Comparison of ENCODE assay signal across 24 mouse cellular contexts in the genomic region with DNA sequence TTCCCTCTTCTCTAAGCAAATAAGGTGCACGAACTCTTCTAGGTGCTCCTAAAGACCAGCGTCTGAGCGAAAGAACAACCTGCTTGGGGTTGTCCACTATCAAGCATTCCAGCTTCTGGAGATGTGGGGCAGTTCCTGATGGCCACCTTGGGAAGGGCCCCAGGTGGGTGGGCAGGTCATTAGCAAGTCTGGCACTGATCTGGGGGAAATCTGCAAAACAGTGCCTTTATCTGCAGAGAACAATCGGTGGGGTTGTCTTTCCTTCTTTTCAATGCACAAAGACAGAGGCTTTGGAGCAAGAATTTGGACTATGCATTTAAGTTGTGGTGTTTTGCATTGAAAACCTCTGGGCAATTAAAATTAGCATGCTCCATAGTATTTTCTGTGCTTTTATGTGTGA. TPM values are rescaled to one million over a fixed set of nuclear protein-coding genes. Genes with fewer than 3 reads are reported as not detected.
DNase-seq lines count a peak whose midpoint lies in the region; ATAC-seq and TF ChIP-seq lines count a peak whose summit lies in the region.
"Had no signal": no experiment of that assay in that cellular context is flagged by ENCODE, and none has a peak within 500 bp of the region (broad histone marks: within the 10 kb centered on the region; RNA-seq: fewer than 3 reads in every experiment).

No protein-coding gene starts in this region.

- H3K27ac ChIP-seq in limb, embryonic 12.5 days = no peak overlapping the region
- no peak overlapping the region for H3K27ac ChIP-seq in limb, embryonic 10.5 days
- 0 out of 2 replicates have a peak overlapping the region, but pooled peaks have one; percentile 84 for H3K27ac ChIP-seq in neural tube, embryonic 13.5 days (replicated peaks)
- H3K27ac ChIP-seq in cerebellum, adult 2 months (ENCODE audit: insufficient read depth, low read length) = no peak overlapping the region
- H3K27ac ChIP-seq: heart, adult 2 months; left cerebral cortex, adult 2 months; liver, embryonic 12.5 days; stomach, postnatal 0 days had no signal

- H3K27me3 ChIP-seq in limb, embryonic 12.5 days = peaks cover 13% of the 10 kb centered on the region
- H3K27me3 ChIP-seq in limb, embryonic 10.5 days (ENCODE audit: low read depth, poor library complexity, severe bottlenecking) = peaks cover 28% of the 10 kb centered on the region
- peaks cover 19% of the 10 kb centered on the region for H3K27me3 ChIP-seq in neural tube, embryonic 13.5 days
- H3K27me3 ChIP-seq in cerebellum, adult 2 months (ENCODE audit: control insufficient read depth, insufficient read depth, low read length) = no peaks in the 10 kb centered on the region

- no peaks in the 10 kb centered on the region for H3K36me3 ChIP-seq in limb, embryonic 12.5 days
- no peaks in the 10 kb centered on the region for H3K36me3 ChIP-seq in limb, embryonic 10.5 days
- H3K36me3 ChIP-seq in neural tube, embryonic 13.5 days = no peaks in the 10 kb centered on the region
- H3K36me3 ChIP-seq: liver, embryonic 12.5 days had no signal

- 30% methylated on average over 4 of the region's 4 CpGs for WGBS in limb, embryonic 12.5 days
- WGBS in limb, embryonic 10.5 days = 29% methylated on average over 4 of the region's 4 CpGs
- WGBS in neural tube, embryonic 13.5 days = 29% methylated on average over 4 of the region's 4 CpGs
- 75% methylated on average over 4 of the region's 4 CpGs for WGBS in cerebellum, adult 2 months

- DNase-seq in limb, embryonic 10.5 days (ENCODE audit: low spot score) = no peak
- peak; percentile 78 for DNase-seq in ES-CJ7 (ENCODE audit: low read depth, low spot score)
- peak; percentile 66 for DNase-seq in ZHBTc4 (ENCODE audit: low read depth, low spot score)
- no peak for DNase-seq in cerebellum, adult 2 months
- DNase-seq: adrenal gland, adult 2 months; cerebellum, adult 9-10 months; heart, adult 2 months; heart, postnatal 36 days; kidney, adult 9 months; kidney, postnatal 36 days; layer of hippocampus, adult 9-11 months; left cerebral cortex, postnatal 4 days; lung, adult 2 months; right cerebral cortex, adult 18-20 months had no signal

- no peak overlapping the region for H3K4me3 ChIP-seq in limb, embryonic 12.5 days (replicated peaks)
- no peak overlapping the region for H3K4me3 ChIP-seq in limb, embryonic 10.5 days
- H3K4me3 ChIP-seq in neural tube, embryonic 13.5 days = no peak overlapping the region
- no peak overlapping the region for H3K4me3 ChIP-seq in cerebellum, adult 2 months (replicated peaks; ENCODE audit: insufficient read depth, low read depth, low read length)
- H3K4me3 ChIP-seq: heart, adult 2 months; left cerebral cortex, adult 2 months; liver, embryonic 12.5 days; megakaryocyte, embryonic 14.5 days had no signal

- H3K4me1 ChIP-seq in limb, embryonic 12.5 days (replicated peaks) = peaks cover 2% of the 10 kb centered on the region; the same call in 1 of the 2 replicates
- 0 out of 2 replicates have a peak, but pooled peaks cover 7% of the 10 kb centered on the region for H3K4me1 ChIP-seq in limb, embryonic 10.5 days
- no peaks in the 10 kb centered on the region for H3K4me1 ChIP-seq in neural tube, embryonic 13.5 days (replicated peaks)
- no peaks in the 10 kb centered on the region for H3K4me1 ChIP-seq in cerebellum, adult 2 months (ENCODE audit: control insufficient read depth, insufficient read depth, low read length)
- H3K4me1 ChIP-seq: liver, embryonic 12.5 days; megakaryocyte, embryonic 14.5 days had no signal

- H3K9ac ChIP-seq in limb, embryonic 12.5 days (replicated peaks) = no peak overlapping the region
- H3K9ac ChIP-seq in neural tube, embryonic 13.5 days = no peak overlapping the region
- H3K9ac ChIP-seq: liver, embryonic 12.5 days had no signal

- H3K4me2 ChIP-seq in limb, embryonic 12.5 days = peak overlapping the region; percentile 55; the same call in 1 of the 2 replicates
- H3K4me2 ChIP-seq in neural tube, embryonic 13.5 days = peak overlapping the region; percentile 54

- no peak for TF ChIP-seq POLR2A in cerebellum, adult 2 months (IDR thresholded peaks at IDR 0.05; ENCODE audit: borderline replicate concordance, insufficient read depth, low read length)

- H3K9me3 ChIP-seq in limb, embryonic 12.5 days = no peaks in the 10 kb centered on the region
- no peaks in the 10 kb centered on the region for H3K9me3 ChIP-seq in limb, embryonic 10.5 days (replicated peaks)
- no peaks in the 10 kb centered on the region for H3K9me3 ChIP-seq in neural tube, embryonic 13.5 days
- H3K9me3 ChIP-seq: liver, embryonic 12.5 days had no signal

- ATAC-seq in limb, embryonic 12.5 days (ENCODE audit: insufficient number of reproducible peaks, insufficient read depth, low FRiP score, low TSS enrichment, low read depth) = no peak
- ATAC-seq in neural tube, embryonic 13.5 days (ENCODE audit: low read depth) = no peak
- ATAC-seq in activated CD4-positive, CD25-positive, alpha-beta regulatory T cell, adult 4 months = no peak
- ATAC-seq: liver, embryonic 12.5 days had no signal

- no peak for TF ChIP-seq CTCF in cerebellum, adult 2 months (IDR thresholded peaks at IDR 0.05; ENCODE audit: borderline replicate concordance, insufficient read depth, low read depth, low read length)

RNA-seq across cellular contexts. Expression of a gene that starts 17.2 kb away (rescaled TPM):
- polyA plus RNA-seq in limb, embryonic 12.5 days (2016; fragmentation: Nextera tagmentation; extraction: Ambion mirVana) = 10.5 and 11.9 TPM in 2 replicates
- polyA plus RNA-seq in limb, embryonic 10.5 days (2016; fragmentation: Nextera tagmentation; extraction: Ambion mirVana) = 6.7 and 11.4 TPM in 2 replicates
- polyA plus RNA-seq in neural tube, embryonic 13.5 days (2015; fragmentation: Nextera tagmentation; extraction: Ambion mirVana) = 14.9 and 16.3 TPM in 2 replicates
- not detected for polyA plus RNA-seq in activated CD4-positive, CD25-positive, alpha-beta regulatory T cell, adult 4 months (2017; shearing (Covaris generic))
- polyA plus RNA-seq in cerebellum, adult 2 months (2012; rRNA removed) = 7.4 and 7.7 TPM in 2 replicates
- polyA plus RNA-seq: adrenal gland, adult 2 months; heart, adult 2 months; heart, embryonic 14.5 days; intestine, embryonic 14.5 days; liver, embryonic 12.5 days; lung, adult 2 months; stomach, postnatal 0 days; thymus, postnatal 0 days had no signal

Comparison
In these comparisons a context has a peak if more than half of its experiments do, and no peak if none do; other contexts are left out.
1. DNase-seq: peak in ES-CJ7 (single experiment) and ZHBTc4 (single experiment); none in limb, embryonic 10.5 days (single experiment) and cerebellum, adult 2 months (0 of 2).